Mouse (Mus musculus) kidney, postnatal 0 days (tissue): ENCODE measurements at regions not wholly inside any gene's neighbourhood (a gene's known extent, or its start where the extent isn't known, plus 50 kb on each side); places are given as distances from the start of the nearest gene placed in this dataset.
"Not testable (repeated sequence)": the region's sequence is repeated elsewhere in the genome, so short reads cannot be mapped to it uniquely, and the experiment has no call there.

Experiments
- ATAC-seq: fragments of 200-750 bp; cut with Nextera tagmentation; replicated peaks from 2 replicates; pipeline ENCODE4 v1.8.0; 2017; ENCODE audit warnings: low read depth, moderate number of reproducible peaks, moderate TSS enrichment, moderate library complexity; ENCODE audit not compliant: low FRiP score
- DNase-seq: peaks from one replicate; pipeline ENCODE4 v3.0.0-alpha.2; 2016; ENCODE audit warnings: low spot score
- H3K27ac ChIP-seq: fragments of 300-500 bp; sonication (generic); 2 replicates; pipeline ENCODE4 v1.5.1; 2014; ENCODE audit warnings: mild to moderate bottlenecking
- H3K27me3 ChIP-seq: fragments of 300-500 bp; sonication (generic); 2 replicates; pipeline ENCODE4 v1.6.1; 2014; ENCODE audit warnings: low read length, mixed read lengths; ENCODE audit not compliant: insufficient read depth
- H3K36me3 ChIP-seq: fragments of 300-500 bp; sonication (generic); 2 replicates; pipeline ENCODE4 v1.6.1; 2014; ENCODE audit warnings: low read length, mixed read lengths; ENCODE audit not compliant: insufficient read depth
- H3K4me1 ChIP-seq: fragments of 300-500 bp; sonication (generic); replicated peaks from 2 replicates; pipeline ENCODE4 v1.6.1; 2014; ENCODE audit warnings: antibody characterized with exemption, low read length, mixed read lengths; ENCODE audit not compliant: insufficient read depth
- H3K4me2 ChIP-seq: fragments of 300-500 bp; sonication (generic); 2 replicates; pipeline ENCODE4 v1.6.1; 2014; ENCODE audit warnings: mild to moderate bottlenecking, low read length, moderate library complexity, mixed read lengths
- H3K4me3 ChIP-seq: fragments of 300-500 bp; sonication (generic); replicated peaks from 2 replicates; pipeline ENCODE4 v1.5.1; 2014; ENCODE audit warnings: low read depth, low read length
- H3K9ac ChIP-seq: fragments of 300-500 bp; sonication (generic); 2 replicates; pipeline ENCODE4 v1.6.1; 2014; ENCODE audit warnings: low read depth, low read length
- H3K9me3 ChIP-seq: fragments of 300-500 bp; sonication (generic); replicated peaks from 2 replicates; pipeline ENCODE4 v1.6.1; 2016; ENCODE audit warnings: low read length, inconsistent platforms, mixed read lengths
- CTCF ChIP-seq: IDR thresholded peaks from 2 replicates; pipeline ENCODE4 v1.5.1; 2016; ENCODE audit warnings: antibody characterized with exemption, low read depth, mild to moderate bottlenecking, moderate library complexity
- WGBS: fragments of 180-500 bp; shearing (Covaris S2); extraction: QIAGEN DNeasy Blood & Tissue Kit; methylation state at CpG from one replicate; pipeline ENCODE4 v1.1.7; 2014; 5-methylcytosine and 5-hydroxymethylcytosine counted together

- no peak for TF ChIP-seq CTCF
- WGBS, result 79% methylated on average over 2 of the region's 2 CpGs
- Histone ChIP-seq H3K4me1 (no peaks in the 10 kb centered on the region), H3K36me3 (no peaks in the 10 kb centered on the region), H3K4me2 (no peak overlapping the region), H3K9me3 (no peaks in the 10 kb centered on the region; the same call in 1 of the 2 replicates), H3K9ac (no peak overlapping the region), H3K27ac (no peak overlapping the region), H3K4me3 (no peak overlapping the region), H3K27me3 (no peaks in the 10 kb centered on the region)
- ATAC-seq, result no peak
- DNase-seq, result no peak
Observed at GRCm38 (mm10) chr8:103706084-103706483, 395.3 kb upstream of the Cdh5 start.

GRCm38 (mm10) chr8:103710871-103711270, 390.6 kb upstream of the Cdh5 start:
- not testable (repeated sequence) for H3K4me2 ChIP-seq, DNase-seq, H3K4me3 ChIP-seq, H3K27ac ChIP-seq, H3K9me3 ChIP-seq, H3K27me3 ChIP-seq, H3K36me3 ChIP-seq, ATAC-seq, H3K4me1 ChIP-seq, H3K9ac ChIP-seq
- 87% methylated on average over 7 of the region's 7 CpGs for WGBS

DNA sequence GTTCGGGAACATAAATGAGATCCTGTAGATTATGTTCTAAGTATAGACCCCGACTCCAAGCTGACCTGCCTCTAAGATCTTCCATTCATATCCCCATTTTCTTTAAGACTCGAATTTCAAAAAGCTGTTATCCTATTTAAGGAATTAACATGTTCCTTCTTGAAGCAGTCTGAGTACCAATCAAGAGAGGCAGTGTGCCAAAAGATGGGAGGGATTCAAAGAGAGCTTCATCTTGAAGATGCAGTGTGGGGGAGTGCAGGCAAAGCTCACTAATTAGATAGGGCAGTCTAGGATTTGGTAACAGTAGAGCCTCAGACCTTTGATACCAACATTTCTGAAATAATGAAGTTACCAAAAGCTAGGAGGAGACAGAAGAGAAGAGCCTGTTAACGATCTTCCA, 383.7 kb upstream of the Cdh5 start:
- DNase-seq (peak; percentile 11), ATAC-seq (no peak)
- H3K36me3 ChIP-seq, result no peaks in the 10 kb centered on the region
- no peak for TF ChIP-seq CTCF
- no peak overlapping the region for H3K4me3 ChIP-seq
- WGBS, result 58% methylated on average over 4 of the region's 4 CpGs
- H3K4me1 ChIP-seq, result no peaks in the 10 kb centered on the region
- no peak overlapping the region for H3K9ac ChIP-seq
- no peaks in the 10 kb centered on the region for H3K27me3 ChIP-seq
- H3K27ac ChIP-seq, result no peak overlapping the region
- no peaks in the 10 kb centered on the region for H3K9me3 ChIP-seq
- H3K4me2 ChIP-seq, result no peak overlapping the region

GRCm38 (mm10) chr8:103733466-103733865, 368.0 kb upstream of the Cdh5 start:
- no peak for DNase-seq
- Histone ChIP-seq H3K9ac (no peak overlapping the region), H3K27ac (no peak overlapping the region), H3K4me2 (no peak overlapping the region), H3K9me3 (no peaks in the 10 kb centered on the region), H3K4me3 (no peak overlapping the region), H3K4me1 (no peaks in the 10 kb centered on the region), H3K36me3 (no peaks in the 10 kb centered on the region), H3K27me3 (no peaks in the 10 kb centered on the region)
- ATAC-seq, result no peak
- TF ChIP-seq CTCF, result no peak
- WGBS, result 88% methylated on average over 3 of the region's 3 CpGs

GRCm38 (mm10) chr8:103738330-103738729, 363.1 kb upstream of the Cdh5 start:
- no peak for ATAC-seq

GRCm38 (mm10) chr8:103741395-103741794, 360.0 kb upstream of the Cdh5 start:
- no peak overlapping the region for H3K27ac ChIP-seq
- no peak overlapping the region for H3K4me2 ChIP-seq
- no peaks in the 10 kb centered on the region for H3K27me3 ChIP-seq
- DNase-seq (no peak), ATAC-seq (no peak)
- no peak overlapping the region for H3K9ac ChIP-seq
- WGBS, result 67% methylated on average over 8 of the region's 8 CpGs
- H3K4me3 ChIP-seq, result no peak overlapping the region
- H3K4me1 ChIP-seq, result no peaks in the 10 kb centered on the region
- no peaks in the 10 kb centered on the region for H3K9me3 ChIP-seq
- no peak for TF ChIP-seq CTCF
- no peaks in the 10 kb centered on the region for H3K36me3 ChIP-seq

More at GRCm38 (mm10) chr8:103738330-103738729, 363.1 kb upstream of the Cdh5 start:
- Histone ChIP-seq H3K4me1 (no peaks in the 10 kb centered on the region), H3K4me2 (no peak overlapping the region), H3K9ac (no peak overlapping the region), H3K27me3 (no peaks in the 10 kb centered on the region), H3K4me3 (no peak overlapping the region), H3K27ac (no peak overlapping the region), H3K9me3 (no peaks in the 10 kb centered on the region), H3K36me3 (no peaks in the 10 kb centered on the region)
- no peak for TF ChIP-seq CTCF
- 43% methylated on average over 8 of the region's 8 CpGs for WGBS
- peak; percentile 65 for DNase-seq

DNA sequence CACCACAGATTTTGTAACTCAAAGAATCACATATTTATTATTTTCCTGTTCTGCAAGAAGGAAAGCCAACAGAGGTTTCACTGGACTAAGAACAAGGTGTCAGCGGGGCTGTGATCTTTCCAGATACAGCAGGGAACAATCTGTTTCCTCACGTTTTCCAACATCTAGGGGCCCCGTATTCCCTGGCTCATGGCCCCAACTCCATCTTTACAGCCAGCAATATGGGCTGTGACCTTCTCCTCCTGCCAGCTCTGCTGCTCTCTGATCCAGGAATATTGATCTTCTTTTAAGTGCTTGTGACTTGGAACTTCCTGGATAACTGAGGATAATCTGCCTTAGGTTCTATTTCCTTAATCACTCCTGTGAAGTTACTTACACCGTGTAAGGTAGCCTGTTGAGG, 352.7 kb upstream of the Cdh5 start:
- no peaks in the 10 kb centered on the region for H3K4me1 ChIP-seq
- H3K27ac ChIP-seq, result no peak overlapping the region
- no peaks in the 10 kb centered on the region for H3K36me3 ChIP-seq
- TF ChIP-seq CTCF, result no peak
- no peak overlapping the region for H3K4me3 ChIP-seq
- H3K9me3 ChIP-seq, result no peaks in the 10 kb centered on the region
- no peak overlapping the region for H3K4me2 ChIP-seq
- H3K27me3 ChIP-seq, result no peaks in the 10 kb centered on the region
- no peak overlapping the region for H3K9ac ChIP-seq
- DNase-seq (no peak), ATAC-seq (no peak)
- 65% methylated on average over 4 of the region's 4 CpGs for WGBS
